Mouse (Mus musculus): ENCODE data around the gene Slc25a42. TPM values are rescaled to one million over a fixed set of nuclear protein-coding genes. Genes with fewer than 3 reads are reported as not detected.

Gene Slc25a42
- total RNA-seq (2021) = 10 to 100 TPM; 20.7 to 24.9 TPM

GRCm38 (mm10) chr8:70212112-70213055 lies at the start of gene Slc25a42:
Gene Slc25a42 (minus strand): TSS chr8:70212305.
- intact Hi-C loops (cut with DNase I) = no loop called here
- peak; percentile 99 for DNase-seq

DNA sequence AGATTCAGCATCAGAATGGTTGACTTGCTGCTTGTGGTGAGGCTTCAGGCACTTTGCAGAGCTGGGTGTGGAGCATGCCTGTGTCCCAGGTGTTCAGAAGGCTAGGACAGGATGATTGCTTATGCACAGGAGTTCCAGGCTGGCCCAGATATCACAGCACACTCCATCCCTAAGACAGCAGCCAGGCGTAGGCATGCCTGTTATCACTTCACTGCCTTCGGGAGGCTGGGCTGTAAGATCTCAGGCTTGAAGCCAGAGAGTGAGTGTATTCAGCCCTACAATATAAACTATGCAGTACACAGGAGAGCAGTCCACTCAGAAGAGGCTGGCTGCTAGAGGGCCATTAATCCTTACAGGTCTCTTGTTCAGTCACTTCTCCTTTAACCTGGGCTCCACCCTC lies 46.9 kb upstream of the Slc25a42 start:
- no peak for DNase-seq
- intact Hi-C loops (cut with DNase I) = no loop called here

GRCm38 (mm10) chr8:70258600-70258999 lies 46.5 kb upstream of the Slc25a42 start:
- DNase-seq = no peak
- intact Hi-C loops (cut with DNase I) = no loop called here

DNA sequence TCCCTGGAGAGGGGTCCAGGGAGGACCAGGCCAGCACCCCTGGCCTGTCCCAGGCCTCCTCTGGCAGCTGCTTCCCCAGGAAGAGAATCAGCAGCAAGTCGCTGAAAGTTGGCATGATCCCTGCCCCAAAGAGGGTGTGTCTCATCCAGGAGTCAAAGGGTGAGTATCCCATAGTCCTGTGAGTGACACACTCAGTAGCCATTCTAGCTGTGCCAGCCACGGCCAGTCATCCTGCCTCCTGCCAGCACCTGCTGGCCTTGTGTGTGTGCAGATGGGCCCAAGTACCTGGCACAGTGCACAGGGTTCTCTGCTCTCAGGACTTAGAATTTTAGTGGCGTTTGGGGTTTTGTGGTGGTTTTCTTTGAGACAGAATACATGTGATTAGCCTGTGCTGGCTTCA lies 45.4 kb upstream of the Slc25a42 start:
- no peak for DNase-seq
- intact Hi-C loops (cut with DNase I) = no loop called here

- intact Hi-C loops (cut with DNase I) = no loop called here
- no peak for DNase-seq
These were observed 42.5 kb upstream of the Slc25a42 start for GRCm38 (mm10) chr8:70254628-70255027.

- intact Hi-C loops (cut with DNase I) = no loop called here
- DNase-seq = peak; percentile 41
These were observed 35.7 kb upstream of the Slc25a42 start for GRCm38 (mm10) chr8:70247841-70248240.

DNA sequence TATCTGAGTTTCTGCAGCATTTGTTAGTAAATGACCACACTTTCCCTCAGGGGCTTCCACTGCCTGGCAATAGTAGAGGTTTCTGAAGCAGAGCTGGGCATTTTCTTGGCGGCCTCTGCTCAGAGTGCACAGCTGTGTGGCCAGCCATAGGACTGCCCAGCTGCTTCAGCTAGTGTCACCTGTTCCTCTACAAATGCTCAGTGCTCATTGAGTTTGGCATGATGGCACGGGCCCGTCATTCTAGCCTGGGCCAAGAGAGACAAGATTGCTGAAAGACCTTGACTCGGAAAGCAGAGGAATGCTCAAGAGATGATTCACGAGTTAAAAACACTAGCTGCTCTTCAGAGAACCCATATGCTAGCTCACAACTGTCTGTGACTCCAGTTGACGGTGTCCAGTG lies 34.5 kb upstream of the Slc25a42 start:
- intact Hi-C loops (cut with DNase I) = no loop called here
- DNase-seq = no peak

GRCm38 (mm10) chr8:70240642-70241041 lies 28.5 kb upstream of the Slc25a42 start:
- DNase-seq = no peak

DNA sequence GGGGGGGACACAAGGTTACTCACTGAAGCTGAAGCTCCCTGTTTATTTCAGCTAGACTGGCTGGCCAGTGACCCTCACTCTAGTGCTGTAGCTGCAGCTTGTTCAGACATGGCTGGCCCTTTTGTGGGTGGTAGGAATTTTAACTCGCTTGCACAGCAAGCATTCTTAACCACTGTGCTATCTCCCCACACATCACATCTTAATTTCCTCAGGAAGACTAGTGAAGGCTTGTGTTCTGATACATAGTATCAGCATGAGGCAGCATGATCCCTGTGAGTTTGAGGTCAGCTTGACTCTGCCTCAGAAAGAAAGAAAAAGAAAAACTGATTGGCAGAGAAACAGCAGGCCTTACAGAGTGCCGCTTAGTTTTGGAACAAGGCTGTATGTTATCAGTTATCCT lies 25.7 kb upstream of the Slc25a42 start:
- no peak for DNase-seq
- intact Hi-C loops (cut with DNase I) = loop anchor here (10.0 kb wide), 1 partner anchor 323 kb away; no protein-coding TSS in a partner anchor

More at GRCm38 (mm10) chr8:70240642-70241041, 28.5 kb upstream of the Slc25a42 start:
- intact Hi-C loops (cut with DNase I) = no loop called here

DNA sequence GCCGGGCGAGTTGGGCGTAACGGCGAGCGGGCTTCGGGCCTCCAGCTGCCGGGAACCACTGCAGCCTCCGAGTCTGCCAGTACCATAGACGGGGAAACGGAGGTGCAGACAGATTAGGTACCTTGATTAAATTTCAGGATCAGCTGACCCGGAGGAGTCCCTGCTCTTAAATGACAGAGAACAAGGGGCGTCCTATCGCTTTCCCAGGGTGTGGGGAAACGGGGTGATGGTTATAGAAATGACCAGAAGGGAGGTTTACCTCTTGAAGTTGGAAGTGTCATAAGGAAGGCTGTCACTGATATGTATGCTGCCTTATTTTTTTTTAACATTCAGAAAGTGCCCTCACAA lies 22.6 kb upstream of the Slc25a42 start:
- no peak for DNase-seq
- intact Hi-C loops (cut with DNase I) = loop anchor here (10.0 kb wide), 1 partner anchor 320 kb away; no protein-coding TSS in a partner anchor

DNA sequence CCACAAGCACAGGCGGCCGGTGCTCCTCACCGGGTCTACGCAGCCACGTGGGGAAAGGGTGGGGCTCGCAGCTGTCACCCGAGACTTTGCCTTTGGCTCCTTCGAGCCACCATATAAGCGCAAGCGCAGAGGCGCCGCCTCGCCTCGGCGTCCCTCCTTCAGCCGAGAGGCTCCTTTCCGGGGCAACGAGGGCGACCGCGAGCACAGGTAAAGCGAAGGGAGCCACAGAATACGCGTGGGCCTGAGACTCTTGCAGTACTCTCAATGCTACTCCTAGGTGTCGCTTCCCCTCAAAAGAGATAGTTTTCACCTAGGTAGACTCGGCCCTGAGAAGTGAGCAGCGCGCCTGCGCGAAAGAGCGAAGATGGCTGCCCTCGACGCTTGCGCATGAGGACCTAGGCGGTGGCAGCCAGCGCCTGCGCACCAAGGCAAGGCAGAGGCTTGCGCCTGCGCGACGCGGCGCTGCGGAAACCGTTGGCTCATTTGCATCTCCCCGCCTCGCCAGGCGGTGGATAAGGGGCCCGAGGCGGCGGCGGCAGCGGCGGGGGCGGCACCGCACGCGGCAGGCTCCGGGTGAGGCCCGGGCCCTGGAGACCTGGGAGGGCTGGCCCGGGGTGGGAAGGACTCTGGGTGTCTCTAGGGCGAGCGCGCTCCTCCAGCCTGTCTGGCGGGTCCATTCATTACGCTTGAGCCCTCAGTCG lies 22.1 kb upstream of the Slc25a42 start, which contains the start of the genes Sugp2 and Armc6:
Sugp2 (plus strand) TSS at position 147 of the 701 bp plus-strand sequence.
Armc6 (minus strand) TSS at position 387 of the 701 bp plus-strand sequence.
- intact Hi-C loops (cut with DNase I) = loop anchor here (10.0 kb wide), 1 partner anchor 319 kb away; no protein-coding TSS in a partner anchor
- DNase-seq = peak; percentile 96

GRCm38 (mm10) chr8:70233606-70234005 lies 21.5 kb upstream of the Slc25a42 start:
- DNase-seq = no peak

GRCm38 (mm10) chr8:70230837-70231236 lies 18.7 kb upstream of the Slc25a42 start:
- DNase-seq = no peak
- intact Hi-C loops (cut with DNase I) = loop anchor here (10.0 kb wide), 1 partner anchor 316 kb away; no protein-coding TSS in a partner anchor

More at GRCm38 (mm10) chr8:70233606-70234005, 21.5 kb upstream of the Slc25a42 start:
- intact Hi-C loops (cut with DNase I) = loop anchor here (10.0 kb wide), 1 partner anchor 319 kb away; no protein-coding TSS in a partner anchor

DNA sequence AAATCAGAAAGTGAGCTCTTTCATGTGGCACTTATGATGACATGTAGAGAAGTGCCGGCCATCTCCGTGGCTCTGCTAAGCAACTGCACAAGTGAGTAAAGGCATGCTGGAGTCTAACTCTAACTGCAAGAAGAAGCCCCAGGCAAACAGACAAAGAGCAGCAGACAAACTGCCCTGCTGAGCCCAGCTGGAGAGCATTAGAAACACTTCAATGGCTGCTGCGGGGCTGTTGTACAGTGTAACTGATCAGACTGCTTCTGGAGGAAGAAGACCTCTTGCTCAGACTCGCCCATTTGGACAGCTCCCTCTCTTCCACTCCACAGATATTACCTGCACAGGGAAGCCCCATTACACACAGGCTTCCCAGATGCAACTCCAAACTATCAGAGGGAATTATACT lies 15.9 kb upstream of the Slc25a42 start:
- intact Hi-C loops (cut with DNase I) = loop anchor here (10.0 kb wide), 1 partner anchor 143 kb away; the partner anchor contains the start of gene Hapln4
- DNase-seq = peak; percentile 58

DNA sequence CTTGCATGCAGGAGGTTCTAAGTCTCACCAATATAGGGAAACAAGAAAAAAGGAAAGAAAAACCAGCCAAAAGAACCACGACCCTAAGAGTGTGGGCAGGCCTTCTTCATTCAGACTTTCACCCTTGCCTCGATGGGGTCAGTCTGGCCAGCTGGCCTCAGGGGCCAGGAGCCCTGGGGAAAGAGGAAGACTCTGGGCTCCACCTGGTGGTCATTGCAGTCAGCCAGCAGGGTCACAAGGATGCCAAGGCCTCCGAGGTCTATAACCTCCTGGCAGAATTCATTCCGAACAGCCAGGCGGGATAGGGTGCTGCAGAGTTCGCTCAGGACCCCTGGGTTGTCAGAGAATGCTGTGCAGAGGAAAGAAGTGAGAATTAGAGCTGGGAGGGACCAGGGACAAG lies 11.2 kb upstream of the Slc25a42 start:
- peak; percentile 49 for DNase-seq
- intact Hi-C loops (cut with DNase I) = loop anchor here (10.0 kb wide), 1 partner anchor 139 kb away; the partner anchor contains the start of gene Hapln4

DNA sequence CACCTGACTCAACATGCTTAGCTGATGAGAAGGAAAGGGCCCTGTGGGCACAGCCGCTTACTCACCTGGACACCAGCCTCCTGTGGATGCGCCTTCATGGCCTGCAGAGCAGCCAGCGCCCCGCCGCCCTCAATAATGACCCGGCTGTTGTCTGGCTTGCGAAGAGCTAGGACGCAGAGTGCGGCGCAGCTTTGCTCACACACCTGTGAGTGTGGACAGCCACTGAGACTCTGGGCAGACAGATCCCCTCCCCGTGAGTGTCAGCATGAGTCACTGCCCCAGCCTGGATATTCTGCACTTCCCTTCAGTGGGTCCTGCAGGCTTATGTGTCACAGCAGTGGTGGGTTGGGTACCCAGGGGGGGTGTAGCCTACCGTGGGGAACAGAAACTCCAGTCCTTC lies 9.9 kb upstream of the Slc25a42 start:
- intact Hi-C loops (cut with DNase I) = loop anchor here (10.0 kb wide), 1 partner anchor 137 kb away; the partner anchor contains the start of gene Hapln4
- no peak for DNase-seq

DNA sequence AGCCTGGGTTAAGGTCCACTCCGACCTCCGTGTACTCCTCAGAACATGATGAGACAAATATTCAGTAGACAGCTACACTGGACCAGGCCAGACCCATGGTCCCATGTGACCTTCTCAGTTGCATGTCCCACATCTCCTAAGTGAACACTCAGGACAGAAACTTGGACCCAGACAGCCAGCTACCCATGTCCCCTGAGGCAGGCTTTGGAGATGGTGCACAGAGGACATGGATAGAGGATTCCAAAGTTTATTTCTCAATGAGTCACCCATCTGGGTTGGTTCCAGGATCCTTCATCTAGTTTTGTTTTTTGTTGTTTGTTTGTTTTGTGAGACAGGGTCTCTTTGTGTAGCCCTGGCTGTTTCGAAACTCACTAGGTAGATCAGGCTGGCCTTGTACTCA lies 8.8 kb upstream of the Slc25a42 start:
- DNase-seq = no peak
- intact Hi-C loops (cut with DNase I) = loop anchor here (10.0 kb wide), 1 partner anchor 136 kb away; the partner anchor contains the start of gene Hapln4

- DNase-seq = peak; percentile 68
- intact Hi-C loops (cut with DNase I) = loop anchor here (10.0 kb wide), 1 partner anchor 136 kb away; the partner anchor contains the start of gene Hapln4
These were observed 8.2 kb upstream of the Slc25a42 start for GRCm38 (mm10) chr8:70220236-70220840.

GRCm38 (mm10) chr8:70219107-70219684 lies 7.1 kb upstream of the Slc25a42 start:
- intact Hi-C loops (cut with DNase I) = no loop called here
- no peak for DNase-seq

- DNase-seq = no peak
- intact Hi-C loops (cut with DNase I) = no loop called here
These were observed 5.3 kb upstream of the Slc25a42 start for GRCm38 (mm10) chr8:70217441-70217840.
